Mouse (Mus musculus) CH12.LX (cell line): Measurements from ENCODE around the gene Spag7. TPM values are rescaled to one million over a fixed set of nuclear protein-coding genes. Genes with fewer than 3 reads are reported as not detected.

Experiments
- DNase-seq: peaks from one replicate; pipeline ENCODE4 v3.0.0-alpha.2; 2013; ENCODE audit errors: extremely low read depth
- H3K27ac ChIP-seq: 2 replicates; pipeline ENCODE4 v1.5.1; 2012; ENCODE audit warnings: low read depth, mild to moderate bottlenecking, control low read depth, moderate library complexity; ENCODE audit not compliant: insufficient read depth
- H3K27me3 ChIP-seq: replicated peaks from 2 replicates; pipeline ENCODE3; 2012; ENCODE audit warnings: inconsistent platforms
- H3K36me3 ChIP-seq, 2 experiments: replicated peaks in 1 of 2; 2 replicates each; pipeline versions ENCODE3 to v1.6.1; 2012; ENCODE audit warnings: inconsistent platforms in 1 of 2, low read length in 1 of 2, mild to moderate bottlenecking in 1 of 2, mixed read lengths in 1 of 2, moderate library complexity in 1 of 2; ENCODE audit not compliant: control insufficient read depth in 1 of 2, insufficient read depth in 1 of 2
- H3K4me1 ChIP-seq, 2 experiments: 2 replicates each; pipeline ENCODE4 v1.6.1; 2012; ENCODE audit warnings: inconsistent platforms in 1 of 2, moderate library complexity in 1 of 2; ENCODE audit not compliant: insufficient read depth in 2 of 2, control insufficient read depth in 1 of 2
- H3K4me2 ChIP-seq: 2 replicates; pipeline ENCODE4 v1.6.1; 2012; ENCODE audit warnings: low read depth, mild to moderate bottlenecking, control low read depth; ENCODE audit not compliant: poor library complexity, insufficient read depth, severe bottlenecking
- H3K4me3 ChIP-seq, 3 experiments: fragments of 150-350 bp in 1 of 3; sonication (generic) in 1 of 3; replicated peaks in 1 of 3; 2 replicates each; pipeline versions ENCODE3 to v1.5.1; 2011 to 2012; ENCODE audit warnings: low read depth in 2 of 3, low read length in 2 of 3, mild to moderate bottlenecking in 2 of 3, moderate library complexity in 2 of 3, control low read depth in 1 of 3, improper control_type of control experiment in 1 of 3, inconsistent platforms in 1 of 3, mixed read lengths in 1 of 3; ENCODE audit not compliant: poor library complexity in 1 of 3
- H3K79me2 ChIP-seq: replicated peaks from 2 replicates; pipeline ENCODE4 v1.6.1; 2012; ENCODE audit warnings: mild to moderate bottlenecking, moderate library complexity; ENCODE audit not compliant: control insufficient read depth, poor library complexity, insufficient read depth, severe bottlenecking; ENCODE audit errors: extremely low read depth
- H3K9ac ChIP-seq: 2 replicates; pipeline ENCODE4 v1.6.1; 2012; ENCODE audit warnings: low read depth, mild to moderate bottlenecking, control low read depth, moderate library complexity; ENCODE audit not compliant: insufficient read depth
- H3K9me3 ChIP-seq: replicated peaks from 2 replicates; pipeline ENCODE3; 2012; ENCODE audit warnings: low read length, inconsistent platforms, mixed read lengths
- BHLHE40 ChIP-seq: IDR thresholded peaks from 2 replicates; pipeline ENCODE4 v1.6.1; 2011; ENCODE audit warnings: mild to moderate bottlenecking, low read depth, low read length, improper control_type of control experiment
- CTCF ChIP-seq, 2 experiments: IDR thresholded peaks in 1 of 2; conservative IDR thresholded peaks in 1 of 2; 2 replicates each; pipeline ENCODE4 v1.5.1; 2011 to 2012; ENCODE audit warnings: low read depth in 2 of 2, low read length in 2 of 2, improper control_type of control experiment in 1 of 2, inconsistent platforms in 1 of 2, mild to moderate bottlenecking in 1 of 2, moderate library complexity in 1 of 2
- E2F4 ChIP-seq: IDR thresholded peaks from 2 replicates; pipeline ENCODE4 v1.6.1; 2011; ENCODE audit warnings: low read depth, low read length, improper control_type of control experiment; ENCODE audit not compliant: insufficient replicate concordance
- EP300 ChIP-seq: IDR thresholded peaks from 2 replicates; pipeline ENCODE4 v1.6.1; 2011; ENCODE audit warnings: low read length, improper control_type of control experiment
- ETS1 ChIP-seq: conservative IDR thresholded peaks from 2 replicates; pipeline ENCODE4 v1.6.1; 2012; ENCODE audit warnings: low read depth, mild to moderate bottlenecking, inconsistent platforms, low read length, improper control_type of control experiment, moderate library complexity
- GABPA ChIP-seq: IDR thresholded peaks from 2 replicates; pipeline ENCODE4 v1.6.1; 2012; ENCODE audit warnings: low read depth, low read length, improper control_type of control experiment, inconsistent platforms; ENCODE audit not compliant: insufficient replicate concordance
- KAT2A ChIP-seq: IDR thresholded peaks from 2 replicates; pipeline ENCODE4 v1.6.1; 2012; ENCODE audit warnings: low read length, improper control_type of control experiment, inconsistent platforms; ENCODE audit not compliant: insufficient replicate concordance
- MYC ChIP-seq: IDR thresholded peaks from 2 replicates; pipeline ENCODE4 v1.6.1; 2011; ENCODE audit warnings: low read depth, mild to moderate bottlenecking, improper control_type of control experiment, low read length
- PAX5 ChIP-seq: IDR thresholded peaks from 2 replicates; pipeline ENCODE4 v1.6.1; 2012; ENCODE audit warnings: low read length, inconsistent platforms, mixed read lengths
- POLR2AphosphoS2 ChIP-seq: IDR thresholded peaks from 2 replicates; pipeline ENCODE4 v1.6.1; 2011; ENCODE audit warnings: low read depth, low read length, improper control_type of control experiment
- SIN3A ChIP-seq: IDR thresholded peaks from 2 replicates; pipeline ENCODE4 v1.6.1; 2012; ENCODE audit warnings: low read length, improper control_type of control experiment, inconsistent platforms
- TCF12 ChIP-seq: IDR thresholded peaks from 2 replicates; pipeline ENCODE4 v1.6.1; 2014; ENCODE audit warnings: low read depth, mild to moderate bottlenecking, inconsistent platforms, low read length, improper control_type of control experiment
- ZNF384 ChIP-seq: IDR thresholded peaks from 2 replicates; pipeline ENCODE4 v1.6.1; 2012; ENCODE audit warnings: low read depth, low read length, improper control_type of control experiment, inconsistent platforms
- dilution Hi-C: fragments of 300-500 bp; cut with MboI; formaldehyde crosslinking; loops from 2 replicates; pipeline ENCODE4 v1.14.3; 2020; ENCODE audit warnings: low sequenced_read_pairs; ENCODE audit not compliant: extremely low pct_unique_long_range_greater_than_20kb, extremely low pct_ligation_motif_present
- in situ Hi-C: fragments of 300-500 bp; cut with MboI; formaldehyde crosslinking; loops from 3 replicates; pipeline ENCODE4 v1.14.3; 2019; ENCODE audit warnings: low sequenced_read_pairs, low pct_ligation_motif_present, low pct_unique_long_range_greater_than_20kb, mixed read lengths
- polyA plus RNA-seq: library from polyadenylated mRNA; unstranded; fragments of >175 nt; gene quantifications from 2 replicates; pipeline ENCODE4 v1.2.1, GENCODE M21; 2012; ENCODE audit warnings: low read depth; ENCODE audit not compliant: insufficient read length
- total RNA-seq, 2 experiments: library from RNA; depleted of rRNA; stranded (reverse); fragments of 300-350 nt in 1 of 2; fragments of >200 nt in 1 of 2; gene quantifications; 2 replicates each; pipeline ENCODE4 v1.2.3; 2012 to 2014

Spag7 gene
- total and polyA plus RNA-seq, 3 experiments = 93.5 to 120 (median 105) TPM

- peak; percentile 64; the same call in 1 of the 2 replicates for TF ChIP-seq TCF12
- TF ChIP-seq, all 38 proteins: peak for 23
Observed at GRCm38 (mm10) chr11:70653345-70654197, 15.6 kb downstream of the Spag7 start (continued).

- H3K4me2 ChIP-seq = peak overlapping the region; percentile 87
- H3K9me3 ChIP-seq = no peaks in the 10 kb centered on the region
- H3K4me3 ChIP-seq = peak overlapping the region; percentile 74 to 99 (median 78)
- in situ Hi-C loops (no loop called here), dilution Hi-C loops (no loop called here)
- H3K36me3 ChIP-seq = peaks cover 38 to 49% of the 10 kb centered on the region in 2 experiments
- no peak for DNase-seq
- peak overlapping the region; percentile 35 for H3K27ac ChIP-seq
- TF ChIP-seq KAT2A (no peak), POLR2AphosphoS2 (peak; percentile 88), BHLHE40 (no peak), E2F4 (no peak)
- H3K79me2 ChIP-seq = peaks cover 65% of the 10 kb centered on the region
- H3K27me3 ChIP-seq = no peaks in the 10 kb centered on the region
- H3K9ac ChIP-seq = peak overlapping the region; percentile 99
- peaks cover 24 to 62% of the 10 kb centered on the region in 2 experiments for H3K4me1 ChIP-seq
Observed at GRCm38 (mm10) chr11:70652884-70653344, 16.3 kb downstream of the Spag7 start.

DNA sequence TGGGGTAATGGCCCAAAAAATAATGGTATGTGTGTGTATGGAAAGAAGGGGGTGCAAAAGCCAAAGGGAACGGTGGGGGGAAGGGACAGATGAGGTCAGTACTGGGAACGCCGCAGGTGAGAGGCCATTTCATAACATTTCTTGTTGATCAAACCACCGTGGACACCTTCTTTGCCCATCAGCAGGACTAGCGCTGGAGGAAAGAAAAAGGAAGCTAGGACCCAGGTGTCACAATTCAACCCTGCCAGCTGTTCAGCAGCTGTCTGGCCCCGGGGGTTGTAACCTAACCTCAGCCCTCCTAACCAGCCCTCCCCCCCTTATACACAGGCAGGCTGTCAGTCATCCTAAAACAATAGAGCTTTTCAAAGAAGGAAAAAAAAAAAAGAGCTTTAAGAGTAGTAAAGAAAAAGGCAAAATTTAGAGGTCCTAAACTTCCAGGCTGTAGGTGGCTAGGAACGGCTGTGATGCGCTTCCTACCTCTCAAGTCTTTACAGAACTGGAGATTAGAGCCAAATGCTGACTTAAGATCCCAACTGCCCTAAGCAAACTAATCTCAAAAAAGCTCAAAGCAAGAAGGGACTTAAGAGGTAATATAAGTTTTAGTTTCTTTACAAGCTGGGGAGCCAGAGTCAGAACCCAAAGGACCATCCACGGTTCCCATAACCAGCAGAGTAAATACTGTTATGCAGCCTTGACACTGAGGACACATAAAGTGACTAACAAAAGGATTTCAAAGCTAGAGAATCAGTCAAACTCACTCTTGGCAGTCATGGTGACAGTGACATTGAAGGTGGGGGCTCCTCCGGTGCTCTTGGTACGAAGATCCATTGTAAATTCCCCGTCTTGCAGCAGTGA is 17.0 kb downstream of the Spag7 start:
- TF ChIP-seq POLR2AphosphoS2 (no peak), PAX5 (no peak), EP300 (no peak), GABPA (no peak), MYC (no peak), ETS1 (peak; percentile 71; the same call in 1 of the 2 replicates), CTCF (conservative IDR thresholded peaks at IDR 0.05 in 1 of 2, IDR thresholded peaks at IDR 0.05 in 1 of 2; ENCODE audit: low read depth in 2 of 2, low read length in 2 of 2) (no peak), SIN3A (peak; percentile 57; the same call in 1 of the 2 replicates), E2F4 (no peak), ZNF384 (no peak)
- Histone ChIP-seq H3K4me2 (peak overlapping the region; percentile 87), H3K36me3 (peaks cover 38 to 49% of the 10 kb centered on the region in 2 experiments), H3K4me1 (peaks cover 24 to 56% of the 10 kb centered on the region in 2 experiments), H3K9me3 (no peaks in the 10 kb centered on the region), H3K27me3 (no peaks in the 10 kb centered on the region), H3K4me3 (peak overlapping the region; percentile 74 to 99 (median 78)), H3K27ac (peak overlapping the region; percentile 35), H3K9ac (peak overlapping the region; percentile 99), H3K79me2 (peaks cover 70% of the 10 kb centered on the region)
- DNase-seq = peak; percentile 68
- dilution Hi-C loops (no loop called here), in situ Hi-C loops (no loop called here)
